Mouse (Mus musculus): ENCODE results near the gene Olfr1412.

DNA sequence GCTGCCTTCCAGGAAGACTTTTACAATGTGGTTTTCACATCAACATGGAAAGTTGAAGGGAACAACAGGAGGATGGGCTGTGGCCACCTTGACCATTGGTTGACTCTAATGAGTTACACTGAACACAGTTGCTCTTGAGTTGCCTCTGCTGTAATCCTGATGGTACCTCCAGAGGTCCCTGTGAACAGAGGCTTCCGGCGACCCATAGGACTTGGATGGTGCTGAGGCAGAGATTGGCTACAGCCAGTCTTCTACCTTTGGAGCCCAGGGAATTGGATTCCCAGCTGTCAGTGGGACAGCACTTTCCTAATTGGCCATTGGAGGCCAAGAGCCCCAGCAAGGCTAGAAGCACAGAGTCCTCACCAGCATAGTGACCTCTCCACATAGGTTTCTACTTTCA is at the start of gene Olfr1412:
- TF ChIP-seq POLR2A (IDR thresholded peaks at IDR 0.05; ENCODE audit: low read depth, low read length) (no peak), CTCF (IDR thresholded peaks at IDR 0.05; ENCODE audit: extremely low read depth, insufficient read length, insufficient replicate concordance, low read depth, low read length) (no peak)
